Mouse (Mus musculus): ENCODE data around the gene Tigd3. TPM values are rescaled to one million over a fixed set of nuclear protein-coding genes. Genes with fewer than 3 reads are reported as not detected.

Tigd3 gene
- polyA plus RNA-seq, 1 experiment: 0.57 TPM

DNA sequence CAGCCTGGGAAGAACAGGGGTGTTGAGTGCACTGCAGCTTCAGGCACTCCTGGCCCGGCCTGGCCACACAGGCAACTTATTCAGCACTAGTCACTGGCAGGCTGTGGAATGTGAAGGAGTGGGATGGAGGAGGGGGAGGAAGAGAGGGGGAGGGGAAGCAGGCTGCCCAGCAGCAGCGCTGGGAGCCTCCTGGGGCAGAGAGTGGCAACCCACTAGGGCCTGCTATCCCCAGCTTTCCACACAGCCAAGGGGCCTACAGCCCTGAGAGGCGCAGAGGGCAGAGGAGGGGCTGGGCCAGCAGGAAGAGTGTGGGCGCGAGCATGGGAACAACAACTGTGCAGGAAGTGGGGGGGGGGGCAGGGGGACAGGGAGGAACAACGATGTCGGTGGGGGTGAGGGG lies 22.7 kb downstream of the Tigd3 start:
- Histone ChIP-seq H3K36me3 (replicated peaks; ENCODE audit: low read length) (peaks cover 77% of the 10 kb centered on the region), H3K4me3 (replicated peaks) (peak overlapping the region; percentile 88), H3K27me3 (replicated peaks) (no peaks in the 10 kb centered on the region), H3K4me1 (peaks cover 81% of the 10 kb centered on the region), H3K9me3 (no peaks in the 10 kb centered on the region)
- no peak for TF ChIP-seq FLI1 (IDR thresholded peaks at IDR 0.05; ENCODE audit: low read length)
- TF ChIP-seq GATA1 (IDR thresholded peaks at IDR 0.05; ENCODE audit: borderline replicate concordance, low read length): no peak

DNA sequence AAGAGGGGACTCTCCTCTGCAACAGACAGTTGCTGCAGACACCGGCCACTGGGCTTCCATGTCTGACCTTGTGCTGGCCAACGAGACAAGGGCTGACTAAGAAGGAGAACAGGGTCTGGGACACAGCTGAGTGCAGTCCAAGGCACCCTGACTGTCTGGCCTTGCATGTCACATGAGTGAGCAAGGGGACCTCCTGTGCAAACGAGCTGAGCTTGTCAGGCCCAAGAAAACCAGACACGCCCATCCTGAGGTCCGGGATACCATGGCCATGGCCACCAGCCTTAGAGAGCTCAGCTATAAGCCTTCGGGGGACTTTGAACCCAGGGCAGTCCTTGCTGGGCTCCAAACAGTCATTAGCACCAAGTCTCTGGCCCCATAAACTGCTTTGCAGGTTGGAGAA lies 25.9 kb downstream of the Tigd3 start:
- H3K9me3 ChIP-seq: no peaks in the 10 kb centered on the region
- H3K36me3 ChIP-seq (replicated peaks; ENCODE audit: low read length): peaks cover 97% of the 10 kb centered on the region
- TF ChIP-seq FLI1 (IDR thresholded peaks at IDR 0.05; ENCODE audit: low read length): no peak
- no peak for TF ChIP-seq GATA1 (IDR thresholded peaks at IDR 0.05; ENCODE audit: borderline replicate concordance, low read length)
- no peaks in the 10 kb centered on the region for H3K27me3 ChIP-seq (replicated peaks)
- peaks cover 75% of the 10 kb centered on the region for H3K4me1 ChIP-seq
- peak overlapping the region; percentile 34 for H3K4me3 ChIP-seq (replicated peaks)

DNA sequence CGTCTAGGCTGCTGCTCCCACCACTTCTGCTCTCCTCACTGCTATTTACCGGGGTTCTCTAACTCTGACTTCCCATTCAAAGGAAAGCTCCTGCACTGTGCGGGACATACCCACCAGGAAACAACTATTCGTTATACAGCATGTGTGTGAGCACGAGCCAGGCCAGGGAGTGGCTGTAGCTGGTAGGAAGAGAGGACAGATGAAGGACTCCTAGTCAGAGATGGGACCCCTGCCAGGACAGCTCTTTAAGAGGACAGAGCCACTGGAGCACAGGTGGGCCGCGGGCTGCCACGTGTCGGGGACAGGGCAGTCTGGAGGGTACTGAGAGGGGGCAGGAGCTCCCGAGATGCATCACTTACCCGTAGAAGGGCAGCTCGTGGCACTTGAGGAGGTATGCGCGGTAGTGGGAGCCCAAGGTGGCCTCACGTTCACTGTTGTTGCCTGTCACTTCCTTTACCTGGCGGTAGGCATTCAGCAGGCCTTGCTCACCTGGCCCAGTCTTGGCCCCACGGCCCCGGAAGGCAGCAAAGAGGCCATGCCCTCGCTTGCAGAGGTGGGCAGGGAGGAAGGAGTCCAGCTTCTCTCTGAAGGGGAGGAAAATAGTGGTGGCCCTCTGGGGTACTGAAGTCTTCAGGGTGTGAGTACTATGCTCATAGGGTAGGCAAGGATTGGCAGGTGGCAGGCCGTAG lies 29.1 kb downstream of the Tigd3 start:
- Histone ChIP-seq H3K9me3 (peaks cover 5% of the 10 kb centered on the region; the same call in 1 of the 2 replicates), H3K4me1 (peaks cover 57% of the 10 kb centered on the region), H3K36me3 (replicated peaks; ENCODE audit: low read length) (peaks cover 91% of the 10 kb centered on the region), H3K4me3 (replicated peaks) (peak overlapping the region; percentile 26), H3K27me3 (replicated peaks) (no peaks in the 10 kb centered on the region)
- TF ChIP-seq FLI1 (IDR thresholded peaks at IDR 0.05; ENCODE audit: low read length) (no peak), GATA1 (IDR thresholded peaks at IDR 0.05; ENCODE audit: borderline replicate concordance, low read length) (no peak)

DNA sequence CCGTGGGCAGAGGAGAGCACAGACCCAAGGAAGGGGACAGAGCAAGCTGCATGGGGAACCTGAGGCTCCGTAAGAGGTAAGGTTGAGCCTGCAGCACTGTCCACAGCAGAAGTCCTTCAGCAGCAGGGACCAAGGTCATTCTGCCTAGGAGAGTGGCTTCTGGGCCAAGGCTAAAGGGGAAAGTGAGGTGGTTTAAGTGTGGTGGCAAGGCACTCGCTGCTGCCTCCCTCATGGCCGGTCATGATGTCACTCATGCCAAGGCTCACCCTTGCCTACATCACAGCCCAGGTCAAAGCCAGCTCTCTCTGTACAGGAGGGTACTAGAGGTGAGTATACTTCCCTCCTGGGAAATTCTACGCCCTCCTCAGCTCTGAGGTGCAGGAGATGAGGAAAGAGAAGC lies 30.2 kb downstream of the Tigd3 start:
- peak overlapping the region; percentile 7 for H3K4me3 ChIP-seq (replicated peaks)
- no peak for TF ChIP-seq GATA1 (IDR thresholded peaks at IDR 0.05; ENCODE audit: borderline replicate concordance, low read length)
- no peak for TF ChIP-seq FLI1 (IDR thresholded peaks at IDR 0.05; ENCODE audit: low read length)
- H3K27me3 ChIP-seq (replicated peaks): no peaks in the 10 kb centered on the region
- H3K9me3 ChIP-seq: peaks cover 5% of the 10 kb centered on the region; the same call in 1 of the 2 replicates
- peaks cover 47% of the 10 kb centered on the region for H3K4me1 ChIP-seq
- peaks cover 91% of the 10 kb centered on the region for H3K36me3 ChIP-seq (replicated peaks; ENCODE audit: low read length)

DNA sequence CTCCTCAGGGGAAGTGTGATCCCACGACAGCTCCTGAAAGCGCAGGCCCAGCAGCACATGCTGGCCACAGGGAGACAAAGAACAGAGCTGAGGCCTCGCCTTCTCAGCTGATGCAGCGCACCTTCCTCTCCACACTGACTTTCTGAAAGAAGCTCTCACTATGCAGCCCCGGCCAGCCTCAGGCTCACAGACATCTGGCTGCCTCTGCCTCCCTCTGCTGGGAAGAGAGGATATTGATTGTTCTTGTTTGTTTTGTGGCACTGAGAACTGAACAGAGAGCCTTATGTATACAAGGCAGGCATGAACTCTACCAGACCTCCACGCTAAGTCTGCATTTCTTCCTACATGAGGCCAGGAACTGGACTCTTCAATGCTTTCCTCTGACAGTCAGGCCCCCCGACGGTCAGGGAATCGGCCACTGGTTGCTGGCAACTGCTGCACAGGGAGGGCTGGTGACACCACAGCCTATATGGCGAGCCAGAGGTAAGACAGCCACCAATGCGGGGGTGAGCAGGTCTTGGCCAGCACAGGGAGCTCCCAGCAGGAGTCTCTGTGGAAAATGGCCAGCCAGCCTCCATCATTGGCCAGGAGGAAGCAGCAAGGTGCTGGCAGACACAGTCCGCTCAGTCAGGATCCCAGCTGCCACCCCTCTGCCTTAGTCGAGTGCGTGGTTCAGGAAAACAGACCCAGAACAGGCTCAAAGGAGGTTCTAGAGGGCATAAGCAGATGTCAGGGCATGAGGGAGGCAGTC lies 31.4 kb downstream of the Tigd3 start:
- no peaks in the 10 kb centered on the region for H3K27me3 ChIP-seq (replicated peaks)
- H3K4me1 ChIP-seq: peaks cover 47% of the 10 kb centered on the region
- H3K9me3 ChIP-seq: peaks cover 5% of the 10 kb centered on the region; the same call in 1 of the 2 replicates
- no peak for TF ChIP-seq FLI1 (IDR thresholded peaks at IDR 0.05; ENCODE audit: low read length)
- no peak for TF ChIP-seq GATA1 (IDR thresholded peaks at IDR 0.05; ENCODE audit: borderline replicate concordance, low read length)
- H3K36me3 ChIP-seq (replicated peaks; ENCODE audit: low read length): peaks cover 91% of the 10 kb centered on the region
- no peak overlapping the region for H3K4me3 ChIP-seq (replicated peaks)

DNA sequence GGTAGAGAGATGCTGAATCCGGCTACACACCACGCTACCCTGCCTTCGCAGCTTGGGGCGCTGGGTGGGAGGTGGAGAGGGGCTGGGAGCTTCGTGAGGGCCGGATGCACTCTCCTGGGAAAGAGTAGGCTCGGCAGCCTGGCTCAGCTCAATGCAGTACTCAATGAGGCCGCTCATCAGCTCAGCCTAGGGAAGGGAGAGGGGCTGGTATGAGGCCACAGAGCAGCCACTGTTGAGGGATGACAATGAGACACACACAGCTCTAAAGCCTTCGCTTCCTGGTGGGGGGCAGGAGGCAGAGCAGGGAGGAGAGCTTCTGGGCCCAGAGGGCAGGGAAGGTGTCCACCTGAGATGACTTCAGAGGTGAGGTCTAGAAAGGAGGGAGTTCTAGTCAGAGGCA lies 37.3 kb downstream of the Tigd3 start:
- no peaks in the 10 kb centered on the region for H3K27me3 ChIP-seq (replicated peaks)
- H3K9me3 ChIP-seq: no peaks in the 10 kb centered on the region
- no peak overlapping the region for H3K4me3 ChIP-seq (replicated peaks)
- peaks cover 40% of the 10 kb centered on the region for H3K4me1 ChIP-seq
- TF ChIP-seq FLI1 (IDR thresholded peaks at IDR 0.05; ENCODE audit: low read length) (no peak), GATA1 (IDR thresholded peaks at IDR 0.05; ENCODE audit: borderline replicate concordance, low read length) (no peak)
- H3K36me3 ChIP-seq (replicated peaks; ENCODE audit: low read length): peaks cover 89% of the 10 kb centered on the region

DNA sequence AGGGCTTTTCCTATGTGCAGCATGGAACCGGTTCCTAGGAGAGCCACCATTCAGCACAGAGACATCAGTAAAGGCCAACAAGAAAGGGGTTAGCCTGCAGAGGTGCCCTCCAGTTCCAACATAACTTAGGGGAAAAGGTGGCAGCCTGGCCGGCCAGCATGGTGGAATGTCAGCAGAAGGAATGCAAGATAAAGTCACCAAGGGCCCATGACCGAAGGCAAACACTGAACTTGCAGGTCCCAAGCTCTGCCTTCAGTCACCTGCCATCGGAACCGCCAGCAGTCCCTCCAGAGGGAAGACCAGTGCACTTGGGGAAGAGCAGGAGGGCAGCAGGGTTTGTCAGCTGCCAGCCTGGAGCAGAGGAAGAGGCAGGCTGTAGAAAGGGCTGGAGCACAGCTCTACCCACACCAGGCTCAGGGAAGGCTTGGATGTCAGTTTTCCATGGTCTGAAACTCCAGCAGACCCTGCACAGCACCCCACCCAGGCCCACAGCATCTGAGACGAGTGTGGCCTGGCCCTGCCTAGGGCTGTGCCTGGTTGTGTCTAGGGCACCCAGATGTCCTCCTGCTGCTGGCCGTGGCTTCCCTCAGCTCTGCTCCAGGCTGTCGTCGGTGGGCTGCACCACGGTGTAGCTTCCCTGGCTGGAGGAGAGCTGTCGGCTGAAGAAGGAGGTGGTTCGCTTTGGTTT lies 41.8 kb downstream of the Tigd3 start:
- no peaks in the 10 kb centered on the region for H3K27me3 ChIP-seq (replicated peaks)
- H3K4me1 ChIP-seq: peaks cover 69% of the 10 kb centered on the region
- TF ChIP-seq GATA1 (IDR thresholded peaks at IDR 0.05; ENCODE audit: borderline replicate concordance, low read length): no peak
- TF ChIP-seq FLI1 (IDR thresholded peaks at IDR 0.05; ENCODE audit: low read length): no peak
- H3K36me3 ChIP-seq (replicated peaks; ENCODE audit: low read length): peaks cover 65% of the 10 kb centered on the region
- no peaks in the 10 kb centered on the region for H3K9me3 ChIP-seq
- peak overlapping the region; percentile 64 for H3K4me3 ChIP-seq (replicated peaks)

DNA sequence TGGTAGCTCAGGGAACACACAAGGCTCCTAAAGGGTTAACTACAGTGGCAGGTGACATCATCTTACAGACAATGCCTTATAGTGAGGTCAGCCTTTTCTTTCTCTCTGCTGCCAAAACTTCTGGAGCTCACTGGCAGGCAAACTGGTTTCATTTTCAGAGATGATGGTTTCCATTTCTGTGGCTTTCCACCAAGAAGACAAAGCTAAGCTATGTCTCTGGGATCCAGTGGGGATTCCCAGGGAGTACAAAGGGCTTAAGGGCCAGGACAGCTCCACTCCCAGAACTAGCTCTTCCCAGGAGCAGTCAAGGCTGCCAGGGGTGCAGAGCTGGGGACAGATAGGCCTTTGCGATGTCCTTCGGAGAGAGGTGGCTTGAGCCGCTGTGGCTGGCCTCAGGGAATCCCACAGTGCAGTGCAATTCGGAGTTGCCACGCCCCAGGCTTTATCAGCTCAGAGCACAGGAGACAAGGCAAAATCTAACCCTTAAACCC lies 42.4 kb downstream of the Tigd3 start:
- Histone ChIP-seq H3K4me3 (replicated peaks) (no peak overlapping the region), H3K9me3 (no peaks in the 10 kb centered on the region), H3K36me3 (replicated peaks; ENCODE audit: low read length) (peaks cover 58% of the 10 kb centered on the region), H3K27me3 (replicated peaks) (no peaks in the 10 kb centered on the region), H3K4me1 (peaks cover 71% of the 10 kb centered on the region)
- no peak for TF ChIP-seq FLI1 (IDR thresholded peaks at IDR 0.05; ENCODE audit: low read length)
- TF ChIP-seq GATA1 (IDR thresholded peaks at IDR 0.05; ENCODE audit: borderline replicate concordance, low read length): no peak

DNA sequence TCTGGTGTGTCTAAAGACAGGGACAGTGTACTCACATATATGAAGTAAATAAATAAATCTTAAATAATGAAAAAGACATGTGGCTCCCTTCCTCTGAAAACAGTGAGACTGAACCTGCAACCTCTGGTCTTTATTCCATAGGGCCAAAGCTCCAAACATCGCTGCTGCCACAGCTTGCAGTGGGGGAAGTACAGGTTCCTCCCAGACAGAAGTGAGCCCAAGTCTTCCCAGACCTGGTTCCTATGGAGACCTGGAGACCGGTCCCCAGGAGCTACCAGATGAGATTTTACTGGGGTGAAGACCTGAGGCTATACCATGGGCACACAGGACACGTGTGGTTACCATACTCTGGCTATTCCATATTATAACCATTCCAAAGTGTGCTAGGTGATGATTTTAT lies 43.1 kb downstream of the Tigd3 start:
- no peak for TF ChIP-seq GATA1 (IDR thresholded peaks at IDR 0.05; ENCODE audit: borderline replicate concordance, low read length)
- no peak for TF ChIP-seq FLI1 (IDR thresholded peaks at IDR 0.05; ENCODE audit: low read length)
- Histone ChIP-seq H3K4me3 (replicated peaks) (no peak overlapping the region), H3K27me3 (replicated peaks) (no peaks in the 10 kb centered on the region), H3K4me1 (peaks cover 69% of the 10 kb centered on the region), H3K9me3 (no peaks in the 10 kb centered on the region), H3K36me3 (replicated peaks; ENCODE audit: low read length) (peaks cover 52% of the 10 kb centered on the region)
